Mouse (Mus musculus): Measurements from ENCODE around the gene Shox2.

DNA sequence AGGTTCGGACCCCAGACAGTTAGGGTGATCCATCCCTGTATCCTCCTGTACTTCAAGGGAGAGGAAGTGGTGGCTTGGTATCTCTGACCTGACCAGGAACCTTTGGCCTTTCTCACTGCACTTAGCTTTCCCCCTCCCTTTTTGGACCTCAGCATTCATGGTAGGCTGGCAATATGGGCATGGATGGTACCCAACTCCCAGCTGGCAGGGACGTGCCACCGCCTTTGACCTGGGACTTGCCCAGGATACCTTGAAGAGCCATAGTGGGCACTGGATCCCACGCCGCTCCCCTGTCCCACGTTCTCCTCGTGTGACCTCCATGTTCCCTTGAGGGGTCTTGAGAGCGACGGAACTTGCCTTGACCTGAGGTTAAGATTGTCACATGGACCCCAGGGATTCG, 11.3 kb downstream of the Shox2 start:
- TF ChIP-seq CTCF (IDR thresholded peaks at IDR 0.05; ENCODE audit: low read depth) (no peak), EP300 (optimal IDR thresholded peaks at IDR 0.05) (no peak)

All from stomach, postnatal 0 days (tissue).